Mouse (Mus musculus): Measurements from ENCODE around the gene Ttll1.

DNA sequence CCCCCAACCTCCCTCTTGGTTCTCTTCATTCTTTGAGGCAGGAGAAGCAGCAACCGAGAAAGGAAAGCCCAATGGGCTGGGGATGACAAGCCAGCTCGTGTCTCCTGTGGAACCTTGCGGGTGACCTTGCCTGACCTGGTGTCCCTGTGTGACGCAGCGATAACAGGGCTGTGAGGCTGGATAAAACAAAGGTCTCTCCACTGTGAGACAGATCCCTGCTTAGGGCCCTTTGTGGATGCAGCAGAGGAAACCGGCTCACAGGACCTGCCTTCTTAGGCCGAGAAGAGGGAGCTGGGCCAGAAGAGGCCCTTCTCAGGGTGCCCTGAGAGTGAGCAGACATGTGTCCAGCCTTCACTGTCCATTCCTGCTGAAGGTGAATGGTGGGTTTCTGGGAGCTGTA lies 12.5 kb upstream of the Ttll1 start:
- TF ChIP-seq CTCF (IDR thresholded peaks at IDR 0.05; ENCODE audit: control insufficient read depth, insufficient read depth, insufficient replicate concordance, low read depth, low read length): no peak
- TF ChIP-seq POLR2A (IDR thresholded peaks at IDR 0.05; ENCODE audit: control insufficient read depth, low read depth, low read length): no peak
